Mouse (Mus musculus) ES-E14 (cell line): ENCODE measurements around the gene Hdac7.

Source experiments
- CHD2 ChIP-seq: IDR thresholded peaks from 2 replicates; pipeline ENCODE4 v1.6.1; 2014; ENCODE audit warnings: mild to moderate bottlenecking, low read depth, low read length, inconsistent platforms
- MAFK ChIP-seq: IDR thresholded peaks from 2 replicates; pipeline ENCODE4 v1.6.1; 2014; ENCODE audit warnings: mild to moderate bottlenecking, low read depth, low read length, inconsistent platforms; ENCODE audit not compliant: insufficient read depth
- ZC3H11A ChIP-seq: IDR thresholded peaks from 2 replicates; pipeline ENCODE4 v1.6.1; 2012; ENCODE audit warnings: low read depth, mild to moderate bottlenecking, inconsistent platforms, low read length, borderline replicate concordance

DNA sequence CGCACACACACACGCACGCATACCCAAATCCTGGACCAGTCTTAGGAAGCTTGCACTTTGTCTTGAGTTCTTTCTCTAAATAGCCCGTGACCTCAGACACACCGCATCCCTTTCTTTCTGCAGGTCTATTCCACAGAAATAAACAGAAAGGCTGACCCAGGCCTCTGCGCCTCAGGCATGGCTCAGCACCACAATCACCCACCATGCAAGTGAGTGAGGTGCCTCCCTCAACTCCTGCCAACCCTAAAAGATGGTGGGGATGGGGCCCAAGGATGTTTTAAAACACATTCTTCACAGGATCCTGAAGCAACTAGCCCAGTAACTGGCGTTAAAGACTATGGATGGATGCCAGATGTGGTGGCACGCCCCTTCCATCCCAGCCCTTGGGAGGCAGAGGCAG is 16.9 kb downstream of the Hdac7 start:
- TF ChIP-seq CHD2 (no peak), ZC3H11A (no peak), MAFK (no peak)
